Mouse (Mus musculus) cerebellum, adult 9-11 months (tissue): ENCODE measurements at regions not wholly inside any gene's neighbourhood (a gene's known extent, or its start where the extent isn't known, plus 50 kb on each side); places are given as distances from the start of the nearest gene placed in this dataset.

Experiments
- DNase-seq: peaks from one replicate; pipeline ENCODE4 v3.0.0; 2022

GRCm38 (mm10) chr12:52402711-52403110 lies 101.1 kb upstream of the Arhgap5 start:
- no peak for DNase-seq

- no peak for DNase-seq
These were observed 97.4 kb upstream of the Arhgap5 start for GRCm38 (mm10) chr12:52406386-52406785.

- no peak for DNase-seq
These were observed 95.4 kb upstream of the Arhgap5 start for GRCm38 (mm10) chr12:52408307-52408895.

- DNase-seq, result no peak
These were observed 94.6 kb upstream of the Arhgap5 start for GRCm38 (mm10) chr12:52409221-52409620.

GRCm38 (mm10) chr12:52412172-52412571 lies 91.6 kb upstream of the Arhgap5 start:
- DNase-seq, result no peak

GRCm38 (mm10) chr12:52413046-52413473 lies 90.7 kb upstream of the Arhgap5 start:
- DNase-seq, result no peak

- no peak for DNase-seq
These were observed 81.0 kb upstream of the Arhgap5 start for GRCm38 (mm10) chr12:52422729-52423128.

- DNase-seq, result no peak
These were observed 79.3 kb upstream of the Arhgap5 start for GRCm38 (mm10) chr12:52424336-52425034.

GRCm38 (mm10) chr12:52429935-52430334 lies 73.8 kb upstream of the Arhgap5 start:
- DNase-seq, result no peak

- DNase-seq, result no peak
These were observed 71.8 kb upstream of the Arhgap5 start for GRCm38 (mm10) chr12:52431933-52432332.

- DNase-seq, result no peak
These were observed 69.8 kb upstream of the Arhgap5 start for GRCm38 (mm10) chr12:52434021-52434420.

GRCm38 (mm10) chr12:52435321-52435720 lies 68.5 kb upstream of the Arhgap5 start:
- no peak for DNase-seq

- DNase-seq, result no peak
These were observed 68.0 kb upstream of the Arhgap5 start for GRCm38 (mm10) chr12:52435795-52436211.

- DNase-seq, result no peak
These were observed 66.8 kb upstream of the Arhgap5 start for GRCm38 (mm10) chr12:52436941-52437340.

GRCm38 (mm10) chr12:52439241-52439640 lies 64.5 kb upstream of the Arhgap5 start:
- DNase-seq, result no peak

GRCm38 (mm10) chr12:52440868-52441365 lies 62.9 kb upstream of the Arhgap5 start:
- no peak for DNase-seq

- no peak for DNase-seq
These were observed 61.4 kb upstream of the Arhgap5 start for GRCm38 (mm10) chr12:52442337-52442736.

GRCm38 (mm10) chr12:52445731-52446130 lies 58.0 kb upstream of the Arhgap5 start:
- no peak for DNase-seq

- DNase-seq, result no peak
These were observed 57.3 kb upstream of the Arhgap5 start for GRCm38 (mm10) chr12:52446501-52446900.

- DNase-seq, result no peak
These were observed 56.3 kb upstream of the Arhgap5 start for GRCm38 (mm10) chr12:52447482-52447881.

- DNase-seq, result peak; percentile 20
These were observed 55.6 kb upstream of the Arhgap5 start for GRCm38 (mm10) chr12:52448218-52448617.

GRCm38 (mm10) chr12:52453890-52454289 lies 49.9 kb upstream of the Arhgap5 start:
- no peak for DNase-seq
